Mouse (Mus musculus): Measurements from ENCODE around the gene Flot1.

The Flot1 gene

DNA sequence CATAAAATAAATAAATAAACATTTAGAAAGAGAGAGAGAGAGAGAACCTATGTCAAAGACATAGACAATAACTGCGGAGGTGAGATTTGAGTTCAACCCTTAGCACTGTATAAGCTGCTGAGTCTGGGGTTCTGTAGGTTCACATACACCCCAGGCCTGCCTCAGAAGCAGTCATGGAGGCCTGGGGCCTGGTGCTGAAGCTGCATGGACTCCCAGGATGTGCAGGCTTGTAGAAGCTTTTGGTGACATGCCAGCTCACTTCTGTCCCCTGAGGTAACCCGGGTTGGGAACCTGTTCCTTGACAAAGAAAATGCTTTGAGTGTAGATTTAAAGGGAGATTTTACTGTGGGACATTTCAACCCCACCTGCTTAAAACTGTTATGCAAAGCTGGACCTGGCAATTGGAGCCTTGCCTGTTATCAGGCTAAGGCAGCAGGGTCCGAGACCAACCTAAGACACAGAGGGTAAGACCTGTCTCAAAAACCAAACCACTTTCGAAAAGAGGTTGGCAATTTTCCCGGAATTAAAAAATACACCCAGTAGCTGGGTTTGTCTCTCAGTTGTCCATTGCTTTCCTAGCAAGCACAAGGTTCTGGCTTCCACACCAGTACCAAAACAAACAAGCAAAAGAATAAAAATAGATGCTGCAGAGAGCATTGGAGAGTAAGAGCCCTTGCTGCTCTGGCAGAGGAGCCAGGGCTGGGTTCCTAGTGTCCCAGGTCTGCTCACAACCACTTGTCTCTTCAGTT, 12.0 kb upstream of the Flot1 start:
- in situ Hi-C loops (cut with MboI), result no loop called here

DNA sequence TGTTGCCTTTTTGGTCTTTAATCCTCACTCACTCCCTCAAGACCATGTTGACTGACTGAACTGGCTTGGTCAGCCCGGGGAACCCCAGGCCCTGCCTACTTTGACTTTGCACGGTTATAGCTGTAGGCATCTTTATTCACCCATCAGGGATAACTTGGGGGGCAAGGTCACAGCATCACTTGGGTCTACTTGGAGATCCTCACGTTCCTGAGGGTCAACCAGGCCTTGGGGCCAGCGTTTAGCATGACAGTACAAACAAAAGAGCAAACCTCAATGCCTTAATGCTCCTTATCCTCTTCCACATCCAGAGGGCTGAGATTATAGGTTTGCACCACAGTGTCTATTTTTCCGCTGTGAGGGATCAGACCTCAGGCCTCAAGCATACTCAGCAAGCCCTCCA, 10.7 kb upstream of the Flot1 start:
- in situ Hi-C loops (cut with MboI), result no loop called here

DNA sequence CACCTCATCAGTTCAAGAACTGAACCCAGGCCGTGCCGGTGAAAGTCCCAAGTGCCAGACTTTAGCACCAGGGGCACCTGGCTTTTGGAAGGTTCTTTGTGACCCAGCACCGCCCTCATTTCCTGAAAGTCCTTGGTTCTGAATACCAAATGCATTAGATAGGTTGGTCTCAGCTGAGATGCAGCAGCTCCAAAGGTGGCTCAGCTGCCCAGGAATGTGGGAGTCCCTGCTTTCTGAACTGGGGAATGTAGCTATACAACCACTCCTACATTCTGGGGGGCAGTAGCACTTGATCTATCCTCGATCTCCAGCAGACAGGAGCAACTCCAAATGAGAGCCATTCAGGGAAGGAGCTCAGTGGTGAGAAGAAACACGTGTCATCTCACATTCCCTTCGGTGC, 10.3 kb upstream of the Flot1 start:
- in situ Hi-C loops (cut with MboI), result no loop called here

DNA sequence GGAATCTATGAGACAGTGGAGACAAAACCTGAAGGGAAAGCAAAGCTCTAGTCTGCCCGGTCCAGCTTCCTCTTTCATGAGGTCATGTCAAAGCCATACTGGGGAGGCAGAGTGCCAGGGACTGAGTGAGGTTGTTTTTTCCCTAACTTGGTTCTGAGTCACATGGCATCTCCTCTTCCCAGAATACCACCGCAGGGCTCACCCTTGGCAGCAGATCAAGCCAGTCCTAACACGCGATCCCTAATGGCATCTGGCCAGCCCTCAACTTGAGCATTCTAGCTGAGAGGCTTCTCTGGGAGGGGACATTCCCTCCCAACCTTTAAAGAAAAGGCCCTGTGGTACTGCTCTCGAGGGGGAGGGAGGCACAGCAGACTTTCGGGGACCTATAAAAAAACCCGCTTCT, 9.8 kb upstream of the Flot1 start:
- in situ Hi-C loops (cut with MboI), result no loop called here

DNA sequence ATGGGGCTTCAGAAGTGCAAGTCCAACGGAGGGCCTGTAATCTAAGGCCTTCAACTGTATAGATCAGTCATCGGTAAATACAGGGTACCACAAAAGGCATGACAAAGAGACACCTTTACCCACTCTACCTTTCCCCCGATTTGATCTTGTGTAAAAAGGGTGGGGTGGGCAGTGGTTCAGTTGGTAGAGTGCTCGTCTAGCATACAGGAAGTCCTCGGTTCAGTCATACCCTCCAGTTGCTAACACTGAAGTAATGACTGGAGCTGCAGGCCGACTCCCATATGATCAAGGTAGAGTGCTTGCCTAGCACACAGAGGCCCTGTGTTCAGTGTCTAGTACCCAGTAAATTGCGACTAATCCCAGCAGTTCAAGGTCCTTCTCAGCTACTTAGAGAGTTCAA, 9.4 kb upstream of the Flot1 start:
- in situ Hi-C loops (cut with MboI), result no loop called here

DNA sequence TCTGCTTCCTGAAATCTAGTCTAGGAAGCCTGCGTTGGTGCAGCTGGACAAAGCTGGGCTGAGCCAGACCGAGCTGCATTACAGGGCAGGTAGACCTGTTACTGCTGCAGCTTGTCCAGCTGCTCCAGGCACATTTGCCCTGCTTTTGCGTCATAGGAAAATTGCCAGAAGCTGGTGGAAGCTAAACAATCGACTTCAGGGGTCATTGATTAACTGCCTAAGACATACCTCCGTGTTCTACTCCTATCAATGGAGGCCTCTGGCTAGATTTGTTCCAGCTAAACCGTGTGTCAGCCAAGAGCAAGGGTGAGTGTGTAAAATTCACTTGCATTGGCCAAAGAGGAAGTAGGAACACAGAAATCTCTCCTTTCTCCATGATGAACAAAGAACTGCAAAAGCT, 8.4 kb upstream of the Flot1 start:
- in situ Hi-C loops (cut with MboI), result no loop called here

DNA sequence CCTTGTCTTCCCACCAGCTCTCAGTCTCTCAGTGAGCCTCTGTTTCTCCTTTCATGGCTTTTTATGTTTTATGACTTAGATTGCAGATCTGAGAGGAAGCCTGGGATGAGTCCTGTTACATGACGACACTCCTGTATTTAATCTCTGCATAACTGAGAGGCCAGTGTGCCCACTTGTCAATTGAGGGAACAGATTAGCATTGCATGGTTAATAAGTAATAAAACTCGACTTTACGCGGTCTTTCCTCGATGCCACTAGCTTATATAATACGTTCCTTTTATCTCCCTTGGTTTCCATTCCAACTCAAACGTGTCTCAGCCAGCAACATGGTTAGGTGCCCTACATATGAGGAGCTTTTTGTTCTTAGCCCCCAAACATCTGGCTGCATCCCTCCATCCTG, 7.2 kb upstream of the Flot1 start:
- in situ Hi-C loops (cut with MboI), result no loop called here

DNA sequence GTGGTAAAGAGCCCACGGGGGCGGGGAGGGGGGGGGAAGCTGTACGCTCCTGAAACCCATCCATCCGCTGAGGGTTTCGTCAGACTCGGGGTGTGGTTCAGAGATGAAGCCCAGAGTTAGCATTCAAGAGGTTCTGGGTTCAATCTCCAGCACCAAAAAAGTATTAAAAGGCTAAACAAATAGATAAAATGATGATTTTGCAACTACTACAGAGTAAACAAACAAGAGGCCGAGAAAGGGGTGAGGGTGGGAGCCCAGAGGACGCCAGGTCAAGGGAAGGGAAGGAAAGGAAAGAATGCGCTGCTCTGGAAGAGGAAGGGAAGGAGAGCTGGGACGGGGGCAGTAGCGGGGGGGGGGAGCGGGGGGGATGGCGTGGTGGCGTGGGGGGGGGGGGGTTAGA, 6.3 kb upstream of the Flot1 start:
- in situ Hi-C loops (cut with MboI), result no loop called here

DNA sequence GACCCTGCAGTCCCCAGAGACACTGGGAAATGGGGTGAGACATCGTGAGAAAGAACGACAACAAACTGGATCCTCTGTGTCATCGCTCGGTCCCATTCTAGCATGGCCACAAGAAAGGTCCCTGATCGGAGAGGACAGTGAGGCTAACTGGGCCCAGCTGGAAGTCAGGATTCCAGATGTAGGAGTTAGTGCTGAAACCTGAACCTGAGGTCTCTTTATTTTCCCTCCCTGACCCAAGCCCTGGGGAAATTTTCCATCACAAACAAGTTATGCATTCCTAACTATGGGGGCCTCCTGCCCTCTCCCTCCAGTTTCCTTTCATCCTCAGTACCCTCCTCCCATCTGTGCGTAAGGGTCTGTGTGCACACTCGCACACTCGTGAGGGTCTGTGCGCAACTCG, 5.8 kb upstream of the Flot1 start:
- in situ Hi-C loops (cut with MboI), result no loop called here

DNA sequence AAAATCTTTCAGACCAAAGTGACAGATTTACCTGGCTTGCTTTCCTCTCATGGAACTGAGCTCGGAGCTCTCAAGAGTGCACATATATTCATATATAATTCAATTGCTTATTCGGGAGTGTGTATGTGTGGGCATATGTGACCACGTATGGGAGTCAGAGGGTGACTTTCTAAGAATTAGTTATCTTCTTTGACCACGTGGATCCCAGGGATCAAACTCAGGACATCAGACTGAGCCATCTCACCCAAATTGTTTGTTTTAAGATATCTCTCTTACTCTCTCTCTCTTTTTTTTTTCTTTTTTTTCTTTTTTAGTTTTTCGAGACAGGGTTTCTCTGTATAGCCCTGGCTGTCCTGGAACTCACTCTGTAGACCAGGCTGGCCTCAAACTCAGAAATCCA, 2.9 kb upstream of the Flot1 start:
- in situ Hi-C loops (cut with MboI), result no loop called here

DNA sequence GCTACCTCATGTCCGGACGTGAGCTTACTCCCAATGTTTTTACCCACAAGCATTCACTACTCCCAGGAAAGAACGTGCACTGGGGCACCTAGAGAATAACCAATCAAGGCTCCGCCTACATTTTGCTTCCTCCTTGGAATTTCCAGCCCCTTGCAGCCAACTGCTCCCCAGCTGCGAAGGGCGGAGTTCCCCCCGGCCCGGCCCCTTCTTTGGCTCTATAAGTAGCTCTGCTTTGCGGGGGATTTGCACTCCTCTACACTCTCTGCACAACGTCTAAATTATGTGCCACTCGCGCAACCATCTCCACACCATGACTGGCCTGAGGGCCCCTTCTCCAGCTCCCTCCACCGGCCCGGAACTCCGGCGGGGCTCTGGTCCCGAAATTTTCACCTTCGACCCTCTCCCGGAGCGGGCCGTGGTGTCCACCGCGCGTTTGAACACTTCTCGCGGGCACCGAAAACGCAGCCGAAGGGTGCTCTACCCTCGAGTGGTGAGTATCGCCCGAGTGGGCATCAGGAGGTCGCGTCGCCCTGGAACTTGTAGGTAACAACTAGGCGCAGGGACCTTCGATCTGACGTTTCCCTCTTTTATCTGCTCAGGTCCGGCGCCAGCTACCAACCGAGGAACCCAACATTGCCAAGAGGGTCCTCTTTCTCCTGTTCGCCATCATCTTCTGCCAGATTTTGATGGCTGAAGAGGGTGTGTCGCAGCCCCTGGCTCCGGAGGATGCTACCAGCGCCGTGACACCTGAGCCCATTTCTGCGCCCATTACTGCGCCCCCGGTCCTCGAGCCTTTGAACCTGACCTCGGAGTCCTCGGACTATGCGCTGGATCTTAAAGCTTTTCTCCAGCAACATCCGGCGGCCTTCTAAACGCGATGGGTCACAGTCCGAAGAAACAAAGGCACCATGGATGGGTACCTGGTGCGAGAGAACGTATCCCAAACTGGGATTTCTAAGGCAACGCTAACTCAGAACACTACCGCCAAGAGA, 1.3 kb upstream of the Flot1 start, which contains the start of gene Ier3:
Gene Ier3 (plus strand): TSS at position 246 of the 992 bp plus-strand sequence.
- in situ Hi-C loops (cut with MboI), result no loop called here

DNA sequence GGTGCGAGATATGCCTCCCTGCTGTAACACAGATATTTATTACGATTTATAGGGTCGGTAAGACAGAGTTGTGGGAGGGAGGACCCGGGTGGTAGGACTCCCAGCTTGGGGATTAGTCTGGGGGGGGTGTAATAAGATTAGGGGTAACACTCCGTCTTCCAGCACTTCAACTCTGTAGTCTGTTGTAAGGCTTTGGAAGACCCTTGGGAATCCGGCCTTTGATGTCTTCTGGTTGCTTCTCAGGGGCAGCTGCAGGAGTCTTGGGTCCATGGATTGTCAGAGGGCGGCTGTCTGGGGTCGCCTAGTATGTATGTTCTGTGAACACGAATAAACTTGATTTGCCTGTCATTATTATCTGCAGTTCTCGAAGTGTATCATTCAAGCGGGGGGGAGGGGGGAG, 466 bp upstream of the Flot1 start:
- in situ Hi-C loops (cut with MboI), result no loop called here

DNA sequence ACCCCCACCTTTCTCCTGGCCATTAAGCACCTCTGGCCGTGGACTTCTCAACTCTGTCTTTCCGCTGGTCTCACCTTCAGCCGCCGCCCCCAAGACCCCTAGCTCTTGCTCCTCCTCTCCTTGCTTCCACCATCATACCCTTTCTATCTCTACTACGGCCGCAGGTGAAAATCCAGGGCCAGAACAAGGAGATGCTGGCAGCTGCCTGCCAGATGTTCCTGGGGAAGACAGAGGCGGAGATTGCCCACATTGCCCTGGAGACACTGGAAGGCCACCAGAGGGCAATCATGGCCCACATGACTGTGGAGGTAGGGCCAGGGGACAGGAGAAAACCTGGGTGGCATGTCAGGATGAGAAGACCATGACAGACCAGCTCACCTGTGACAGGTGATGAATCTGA, 1.4 kb downstream of the Flot1 start:
- in situ Hi-C loops (cut with MboI), result no loop called here

DNA sequence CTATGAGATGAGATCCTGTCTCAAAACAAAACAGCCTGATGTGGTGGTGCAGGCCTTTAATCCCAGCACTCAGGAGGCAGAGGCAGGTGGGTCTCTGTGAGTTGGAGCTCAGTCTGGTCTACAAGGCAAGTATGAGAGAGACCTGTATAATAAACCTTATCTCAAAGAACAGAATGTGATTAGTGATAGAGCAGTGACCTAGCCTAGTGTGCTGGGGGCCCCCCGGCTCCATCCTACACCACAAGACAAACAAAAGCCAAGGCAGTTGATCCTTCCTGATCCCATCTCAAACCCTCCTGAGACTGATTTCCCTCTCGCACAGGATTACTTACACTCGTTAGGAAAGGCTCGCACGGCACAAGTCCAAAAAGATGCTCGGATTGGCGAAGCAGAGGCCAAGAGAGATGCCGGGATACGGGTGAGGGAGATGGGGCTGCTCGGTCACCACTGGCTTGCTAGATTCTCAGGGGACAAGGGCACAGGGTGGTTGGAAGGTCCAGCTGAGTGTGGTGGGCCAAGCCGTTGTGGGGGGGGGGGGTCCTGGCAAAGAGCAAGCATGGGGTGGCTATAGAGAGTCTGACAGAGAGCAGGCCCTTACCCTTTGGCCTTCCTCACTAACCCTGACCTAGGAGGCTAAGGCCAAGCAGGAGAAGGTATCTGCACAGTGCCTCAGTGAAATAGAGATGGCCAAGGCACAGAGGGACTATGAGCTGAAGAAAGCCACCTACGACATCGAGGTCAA, 2.2 kb downstream of the Flot1 start:
- in situ Hi-C loops (cut with MboI), result no loop called here

DNA sequence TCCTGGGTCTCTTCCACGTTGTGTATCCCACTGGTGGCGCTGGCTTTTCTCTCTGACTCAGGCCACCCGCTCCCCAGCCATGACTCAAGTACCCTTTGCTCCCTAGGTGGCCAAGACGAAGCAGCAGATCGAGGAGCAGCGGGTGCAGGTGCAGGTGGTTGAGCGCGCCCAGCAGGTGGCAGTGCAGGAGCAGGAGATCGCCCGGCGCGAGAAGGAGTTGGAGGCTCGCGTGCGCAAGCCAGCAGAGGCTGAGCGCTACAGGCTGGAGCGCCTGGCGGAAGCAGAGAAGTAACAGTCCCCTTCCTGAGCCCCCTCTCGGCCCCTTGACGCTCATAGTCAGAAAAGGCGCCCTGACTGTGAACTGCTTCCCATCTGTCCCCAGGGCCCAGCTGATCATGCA, 6.7 kb downstream of the Flot1 start:
- in situ Hi-C loops (cut with MboI), result loop anchor here (10.0 kb wide), 1 partner anchor 165 kb away; no protein-coding TSS in a partner anchor

DNA sequence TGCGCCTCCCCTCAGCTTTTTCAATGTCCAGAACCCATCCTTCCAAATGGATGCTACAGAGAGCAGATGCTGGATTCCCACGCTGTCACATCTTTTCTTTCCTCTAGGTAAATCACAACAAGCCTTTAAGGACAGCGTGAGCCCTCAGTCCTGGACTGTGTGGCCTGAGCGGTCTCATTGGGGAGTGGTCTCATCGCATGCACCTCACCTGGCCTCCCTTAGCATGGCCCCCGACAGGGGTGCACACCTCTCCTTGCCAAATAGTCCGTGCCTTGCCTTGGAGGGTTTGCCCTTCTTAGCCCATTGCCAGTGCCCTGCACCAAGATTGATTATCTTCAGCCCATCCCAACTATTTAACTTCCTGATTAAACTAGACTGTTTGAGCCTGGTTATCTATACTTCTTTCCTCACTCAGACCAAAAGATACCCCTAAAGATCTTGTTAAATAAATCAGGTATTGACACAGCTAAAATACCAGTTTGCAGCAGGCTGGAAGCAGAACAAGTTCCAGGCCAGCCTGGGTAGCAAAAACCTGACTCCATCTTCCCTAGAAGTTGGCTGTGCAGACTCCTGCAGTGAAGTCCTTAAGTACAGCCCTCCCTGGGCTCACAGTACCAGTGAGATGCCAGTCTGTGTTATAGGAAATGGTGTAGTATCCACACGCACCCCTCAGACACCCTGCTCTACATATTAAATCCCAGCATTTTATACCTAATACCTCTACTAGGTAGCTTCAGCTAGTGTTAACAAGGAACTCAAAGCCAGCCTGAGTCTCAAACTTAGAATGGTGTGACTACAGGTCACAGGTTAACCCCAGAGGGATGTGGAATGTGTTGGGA, 9.6 kb downstream of the Flot1 start:
- in situ Hi-C loops (cut with MboI), result loop anchor here (10.0 kb wide), 1 partner anchor 162 kb away; no protein-coding TSS in a partner anchor

DNA sequence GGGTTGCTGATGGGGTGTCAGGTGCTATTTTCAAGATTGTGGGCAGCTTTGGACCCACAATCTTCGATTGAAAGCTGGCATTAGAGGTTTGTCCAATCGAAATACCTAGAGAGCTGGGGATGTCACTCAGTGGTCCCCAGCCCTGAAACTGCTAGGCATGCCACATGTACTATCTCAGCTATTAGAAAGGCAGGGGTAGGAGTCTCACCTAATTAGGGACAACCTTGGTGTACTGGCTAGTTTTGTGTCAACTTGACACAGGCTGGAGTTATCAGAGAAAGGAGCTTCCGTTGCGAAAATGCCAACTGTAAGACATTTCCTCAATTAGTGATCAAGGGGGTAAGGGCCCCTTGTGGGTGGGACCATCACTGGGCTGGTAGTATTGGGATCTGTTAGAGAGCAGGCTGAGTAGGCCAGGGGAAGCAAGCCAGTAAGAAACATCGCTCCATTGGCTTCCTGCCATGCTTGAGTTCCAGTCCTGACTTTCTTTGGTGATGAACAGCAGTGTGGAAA, 10.3 kb downstream of the Flot1 start:
- in situ Hi-C loops (cut with MboI), result loop anchor here (10.0 kb wide), 1 partner anchor 162 kb away; no protein-coding TSS in a partner anchor

DNA sequence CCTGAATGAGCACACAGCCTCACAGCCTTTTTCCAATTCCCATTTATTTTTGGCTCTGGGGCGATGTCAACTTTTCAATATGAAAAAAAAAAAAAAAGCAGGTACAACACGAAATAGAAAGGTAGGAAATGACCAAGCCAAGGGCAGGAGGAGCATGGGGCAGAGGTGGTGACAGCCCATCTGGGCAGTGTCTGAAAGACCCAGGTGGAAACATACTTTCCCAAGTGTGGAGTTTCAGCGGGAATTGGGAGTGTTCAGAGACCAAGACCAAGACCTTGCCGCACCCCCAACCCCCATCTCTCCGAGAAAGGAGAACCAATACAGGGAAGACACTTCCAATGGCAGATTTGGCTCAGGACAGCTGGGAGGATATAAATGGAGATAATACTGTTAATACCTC, 10.9 kb downstream of the Flot1 start:
- in situ Hi-C loops (cut with MboI), result loop anchor here (10.0 kb wide), 1 partner anchor 161 kb away; no protein-coding TSS in a partner anchor

DNA sequence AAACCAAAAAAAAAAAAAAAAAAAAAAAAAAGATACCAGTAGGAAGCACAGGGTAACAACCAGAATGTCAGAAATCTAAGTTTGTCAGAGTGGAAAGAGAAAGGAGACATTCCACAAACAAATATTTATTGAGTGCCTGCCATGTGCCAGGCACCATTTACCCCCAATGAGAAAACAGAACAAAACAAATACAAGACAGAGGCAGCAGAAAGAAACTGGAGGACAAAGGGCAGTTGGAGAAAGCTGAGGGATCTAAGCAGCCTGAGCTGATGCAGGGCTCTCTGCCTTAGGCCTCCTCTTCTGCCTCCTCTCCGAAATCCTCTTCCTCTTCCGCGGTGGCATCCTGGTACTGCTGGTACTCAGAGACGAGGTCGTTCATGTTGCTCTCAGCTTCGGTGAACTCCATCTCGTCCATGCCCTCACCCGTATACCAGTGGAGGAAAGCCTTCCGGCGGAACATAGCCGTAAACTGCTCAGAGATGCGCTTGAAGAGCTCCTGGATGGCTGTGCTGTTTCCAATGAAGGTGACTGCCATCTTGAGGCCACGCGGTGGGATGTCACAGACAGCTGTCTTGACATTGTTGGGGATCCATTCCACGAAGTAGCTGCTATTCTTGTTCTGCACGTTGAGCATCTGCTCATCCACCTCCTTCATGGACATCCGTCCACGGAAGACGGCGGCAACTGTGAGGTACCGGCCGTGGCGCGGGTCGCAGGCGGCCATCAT, 11.8 kb downstream of the Flot1 start:
- in situ Hi-C loops (cut with MboI), result loop anchor here (5.0 to 10.0 kb wide), 3 partner anchors 37 to 160 kb away; partner anchors contain the start of genes Mrps18b and Ppp1r10
